9 mouse cellular contexts compared by ENCODE assay signal in genomic region chr12:109542011-109542410, GRCm38 (mm10). TPM values are rescaled to one million over a fixed set of nuclear protein-coding genes. Genes with fewer than 3 reads are reported as not detected.
DNase-seq lines count a peak whose midpoint lies in the region; ATAC-seq lines count a peak whose summit lies in the region.
"Had no signal": no experiment of that assay in that cellular context is flagged by ENCODE, and none has a peak within 500 bp of the region (broad histone marks: within the 10 kb centered on the region; RNA-seq: fewer than 3 reads in every experiment).

No protein-coding gene starts in this region.

- no peaks in the 10 kb centered on the region for H3K27me3 ChIP-seq in heart, embryonic 10.5 days (ENCODE audit: insufficient read depth, poor library complexity, severe bottlenecking)
- H3K27me3 ChIP-seq in hindbrain, embryonic 11.5 days (ENCODE audit: control insufficient read depth, insufficient read depth, low read length) = no peaks in the 10 kb centered on the region
- peaks cover 22% of the 10 kb centered on the region for H3K27me3 ChIP-seq in midbrain, embryonic 10.5 days (ENCODE audit: low read depth, poor library complexity, severe bottlenecking)

- H3K9me3 ChIP-seq in heart, embryonic 10.5 days = peaks cover 42% of the 10 kb centered on the region
- H3K9me3 ChIP-seq in hindbrain, embryonic 11.5 days (ENCODE audit: control insufficient read depth, low read length) = no peaks in the 10 kb centered on the region
- H3K9me3 ChIP-seq in midbrain, embryonic 10.5 days (replicated peaks) = peaks cover 68% of the 10 kb centered on the region

- intact Hi-C loops in heart, postnatal 14 days (cut with DNase I) = no loop called here

- peak overlapping the region; percentile 63 for H3K4me3 ChIP-seq in heart, embryonic 10.5 days
- peak overlapping the region; percentile 40 for H3K4me3 ChIP-seq in hindbrain, embryonic 11.5 days (ENCODE audit: low read depth, low read length)
- H3K4me3 ChIP-seq in midbrain, embryonic 10.5 days = peak overlapping the region; percentile 55

- peak overlapping the region; percentile 76 for H3K27ac ChIP-seq in heart, embryonic 10.5 days
- H3K27ac ChIP-seq in hindbrain, embryonic 11.5 days (ENCODE audit: low read depth, low read length) = no peak overlapping the region
- H3K27ac ChIP-seq in midbrain, embryonic 10.5 days (replicated peaks) = peak overlapping the region; percentile 80

- H3K36me3 ChIP-seq in heart, embryonic 10.5 days = peaks cover 34% of the 10 kb centered on the region
- H3K36me3 ChIP-seq in hindbrain, embryonic 11.5 days (ENCODE audit: control insufficient read depth, insufficient read depth, low read length) = no peaks in the 10 kb centered on the region
- peaks cover 41% of the 10 kb centered on the region for H3K36me3 ChIP-seq in midbrain, embryonic 10.5 days

- peak overlapping the region; percentile 34 for H3K4me2 ChIP-seq in hindbrain, embryonic 11.5 days (replicated peaks; ENCODE audit: low read depth, low read length)

- peak overlapping the region; percentile 59 for H3K9ac ChIP-seq in hindbrain, embryonic 11.5 days (ENCODE audit: low read depth, low read length)

- no peak for DNase-seq in heart, embryonic 10.5 days (ENCODE audit: low spot score)
- DNase-seq in heart, postnatal 14 days = no peak
- DNase-seq in urinary bladder, postnatal 14 days (ENCODE audit: low spot score) = peak; percentile 12
- no peak for DNase-seq in urinary bladder, adult 18-20 months (ENCODE audit: low spot score in 2 of 2)
- peak; percentile 61 for DNase-seq in hindbrain, embryonic 11.5 days (ENCODE audit: low spot score)
- DNase-seq in midbrain, embryonic 10.5 days (ENCODE audit: low spot score) = no peak
- DNase-seq in frontal cortex, postnatal 36 days (ENCODE audit: low spot score in 2 of 2) = no peak

- H3K4me1 ChIP-seq in heart, embryonic 10.5 days = peaks cover 9% of the 10 kb centered on the region; the same call in 1 of the 2 replicates
- peaks cover 2% of the 10 kb centered on the region for H3K4me1 ChIP-seq in hindbrain, embryonic 11.5 days (replicated peaks; ENCODE audit: control insufficient read depth, insufficient read depth, low read length)
- H3K4me1 ChIP-seq in midbrain, embryonic 10.5 days = peaks cover 35% of the 10 kb centered on the region

- no peak for ATAC-seq in hindbrain, embryonic 11.5 days (ENCODE audit: low FRiP score)
- no peak for ATAC-seq in megakaryocyte, adult 5-6 weeks (ENCODE audit: poor library complexity, severe bottlenecking)

- WGBS in heart, embryonic 10.5 days = 39% methylated on average over 14 of the region's 14 CpGs
- 45% methylated on average over 14 of the region's 14 CpGs for WGBS in hindbrain, embryonic 11.5 days
- 42% methylated on average over 14 of the region's 14 CpGs for WGBS in midbrain, embryonic 10.5 days

RNA-seq across cellular contexts. Expression of gene Rtl1, which starts 58.1 kb away (rescaled TPM):
- 0.34 and 0.94 TPM in 2 replicates for polyA plus RNA-seq in heart, embryonic 10.5 days (2016; fragmentation: Nextera tagmentation; extraction: Ambion mirVana)
- total RNA-seq in heart, postnatal 14 days (2021) = under 1 TPM; 0.20 to 0.36 TPM
- polyA plus RNA-seq in hindbrain, embryonic 11.5 days (2014; fragmentation: Nextera tagmentation; extraction: Ambion mirVana) = 0.50 and 0.85 TPM in 2 replicates
- polyA plus RNA-seq in midbrain, embryonic 10.5 days (2016; fragmentation: Nextera tagmentation; extraction: Ambion mirVana) = 0.53 and 0.89 TPM in 2 replicates
- total RNA-seq in megakaryocyte, adult 5-6 weeks (2015) = not detected in 2 replicates
- not detected in 2 replicates for total RNA-seq in megakaryocyte, adult 5-6 weeks (2017)
- polyA plus RNA-seq: large intestine, adult 2 months had no signal

Comparison
In these comparisons a context has a peak if more than half of its experiments do, and no peak if none do; other contexts are left out.
1. DNase-seq: peak in urinary bladder, postnatal 14 days (single experiment) and hindbrain, embryonic 11.5 days (single experiment); none in heart, embryonic 10.5 days (single experiment), heart, postnatal 14 days (0 of 2), urinary bladder, adult 18-20 months (0 of 2), midbrain, embryonic 10.5 days (single experiment) and frontal cortex, postnatal 36 days (0 of 2).
2. Peak in every context shown above with its lines, with median percentiles within 50 percentile points of each other: H3K4me3 ChIP-seq.